Mouse (Mus musculus): ENCODE data around the gene Klf4.

DNA sequence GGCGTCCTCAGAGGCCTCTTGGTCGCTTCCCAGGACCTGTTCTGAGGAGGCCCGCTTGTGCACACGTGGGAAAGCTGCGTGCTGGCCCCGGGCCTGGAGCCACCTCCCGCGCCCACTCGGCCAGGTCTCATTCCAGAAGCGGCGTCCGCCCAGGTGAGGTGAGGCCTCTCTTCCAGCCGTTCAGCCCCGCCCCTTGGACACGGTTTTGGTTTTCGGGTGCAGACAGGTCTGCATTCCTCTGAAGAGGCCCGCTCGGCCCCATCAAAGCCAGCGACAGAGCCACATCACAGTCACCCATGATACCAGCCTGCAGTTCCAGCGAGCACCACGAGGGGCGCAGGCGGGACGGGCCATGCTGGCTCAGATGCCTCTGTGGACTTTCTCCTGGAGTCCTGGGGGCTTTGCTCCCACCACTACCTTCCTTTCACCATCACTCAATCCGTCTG lies 51.9 kb downstream of the Klf4 start:
- no peak for TF ChIP-seq CTCF (IDR thresholded peaks at IDR 0.05; ENCODE audit: low read depth, low read length)
- no peak for TF ChIP-seq TAL1 (conservative IDR thresholded peaks at IDR 0.05; ENCODE audit: low read depth, low read length)
- no peak for TF ChIP-seq POLR2AphosphoS5 (IDR thresholded peaks at IDR 0.05; ENCODE audit: insufficient replicate concordance, low read depth, low read length)
